Mouse (Mus musculus) limb, embryonic 12.5 days (tissue): ENCODE measurements around the gene Tbc1d4. TPM values are rescaled to one million over a fixed set of nuclear protein-coding genes. Genes with fewer than 3 reads are reported as not detected.

Experiments used
- ATAC-seq: fragments of 200-750 bp; cut with Nextera tagmentation; 2 replicates; pipeline ENCODE4 v1.8.0; 2017; ENCODE audit warnings: low read depth, moderate TSS enrichment; ENCODE audit not compliant: insufficient number of reproducible peaks, insufficient read depth, low FRiP score, low TSS enrichment
- H3K27ac ChIP-seq: fragments of 300-500 bp; sonication (generic); 2 replicates; pipeline ENCODE4 v1.5.1; 2016; ENCODE audit warnings: mild to moderate bottlenecking, moderate library complexity
- H3K27me3 ChIP-seq: fragments of 300-500 bp; sonication (generic); 2 replicates; pipeline ENCODE4 v1.6.1; 2016; ENCODE audit warnings: mild to moderate bottlenecking, moderate library complexity
- H3K36me3 ChIP-seq: fragments of 300-500 bp; sonication (generic); 2 replicates; pipeline ENCODE4 v1.6.1; 2016; ENCODE audit warnings: mild to moderate bottlenecking, moderate library complexity
- H3K4me1 ChIP-seq: fragments of 300-500 bp; sonication (generic); replicated peaks from 2 replicates; pipeline ENCODE4 v1.6.1; 2016
- H3K4me2 ChIP-seq: fragments of 300-500 bp; sonication (generic); 2 replicates; pipeline ENCODE4 v1.6.1; 2016; ENCODE audit warnings: mild to moderate bottlenecking, moderate library complexity
- H3K4me3 ChIP-seq: fragments of 300-500 bp; sonication (generic); replicated peaks from 2 replicates; pipeline ENCODE4 v1.5.1; 2016; ENCODE audit warnings: mild to moderate bottlenecking
- H3K9ac ChIP-seq: fragments of 300-500 bp; sonication (generic); replicated peaks from 2 replicates; pipeline ENCODE4 v1.6.1; 2016; ENCODE audit warnings: mild to moderate bottlenecking, moderate library complexity
- H3K9me3 ChIP-seq: fragments of 300-500 bp; sonication (generic); 2 replicates; pipeline ENCODE4 v1.6.1; 2016; ENCODE audit warnings: mild to moderate bottlenecking, moderate library complexity
- WGBS: fragments of 180-500 bp; shearing (Covaris S2); methylation state at CpG from one replicate; pipeline ENCODE4 v1.1.7; 2016; 5-methylcytosine and 5-hydroxymethylcytosine counted together
- polyA plus RNA-seq: library from polyadenylated mRNA; unstranded; fragments of >200 nt; fragmentation: Nextera tagmentation; extraction: Ambion mirVana; gene quantifications from 2 replicates; pipeline ENCODE4 v1.2.1, GENCODE M21; 2016

Gene Tbc1d4
- polyA plus RNA-seq, 1 experiment from 2014 or later = 10.7 TPM

DNA sequence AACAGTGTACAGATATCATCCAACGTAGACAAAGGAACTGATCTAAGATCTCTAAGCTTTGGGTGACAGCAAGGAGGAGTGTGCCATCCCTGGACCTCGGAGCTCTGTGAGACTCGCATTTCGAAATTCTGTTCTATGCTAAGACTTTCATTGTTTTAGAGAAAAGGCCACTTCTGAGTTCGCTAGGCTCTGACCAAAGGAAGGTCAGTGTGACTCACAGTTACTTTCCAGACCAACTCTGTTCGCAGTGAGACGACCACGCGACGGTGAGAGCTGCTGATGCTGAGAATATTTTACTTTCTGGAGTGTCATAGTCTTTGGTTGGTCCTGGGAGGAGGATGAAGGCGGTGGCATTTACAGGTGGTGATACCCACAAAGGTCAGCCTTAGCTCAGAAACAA is 142.5 kb downstream of the Tbc1d4 start:
- H3K9me3 ChIP-seq = no peaks in the 10 kb centered on the region
- H3K36me3 ChIP-seq = no peaks in the 10 kb centered on the region
- ATAC-seq = no peak
- H3K9ac ChIP-seq = no peak overlapping the region
- no peaks in the 10 kb centered on the region for H3K27me3 ChIP-seq
- 92% methylated on average over 11 of the region's 11 CpGs for WGBS
- no peak overlapping the region for H3K4me3 ChIP-seq
- H3K4me2 ChIP-seq = no peak overlapping the region
- H3K27ac ChIP-seq = no peak overlapping the region
- H3K4me1 ChIP-seq = peaks cover 15% of the 10 kb centered on the region

DNA sequence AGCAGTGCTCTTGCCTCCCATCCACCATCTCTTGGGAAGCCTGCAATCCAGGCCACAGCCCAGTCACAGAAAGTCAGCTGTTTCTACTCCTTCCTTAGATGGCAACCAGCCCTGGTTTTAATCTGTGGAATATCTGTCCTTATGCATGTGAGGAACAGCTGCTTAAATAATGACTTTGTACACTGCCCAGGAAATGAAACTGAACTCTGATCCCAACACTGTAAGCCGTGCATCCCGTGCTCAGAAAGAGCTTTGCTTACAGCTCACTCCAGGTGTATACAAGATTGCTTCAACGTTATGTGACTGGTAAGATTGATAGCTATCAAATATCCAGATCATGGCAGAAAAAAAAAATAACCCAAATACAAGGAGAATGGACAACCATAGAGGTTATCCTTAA is 143.1 kb downstream of the Tbc1d4 start:
- Histone ChIP-seq H3K36me3 (no peaks in the 10 kb centered on the region), H3K4me1 (peaks cover 15% of the 10 kb centered on the region), H3K27me3 (no peaks in the 10 kb centered on the region), H3K9me3 (no peaks in the 10 kb centered on the region), H3K9ac (no peak overlapping the region), H3K4me3 (no peak overlapping the region), H3K4me2 (no peak overlapping the region), H3K27ac (no peak overlapping the region)
- 63% methylated on average over 3 of the region's 3 CpGs for WGBS
- ATAC-seq = no peak

DNA sequence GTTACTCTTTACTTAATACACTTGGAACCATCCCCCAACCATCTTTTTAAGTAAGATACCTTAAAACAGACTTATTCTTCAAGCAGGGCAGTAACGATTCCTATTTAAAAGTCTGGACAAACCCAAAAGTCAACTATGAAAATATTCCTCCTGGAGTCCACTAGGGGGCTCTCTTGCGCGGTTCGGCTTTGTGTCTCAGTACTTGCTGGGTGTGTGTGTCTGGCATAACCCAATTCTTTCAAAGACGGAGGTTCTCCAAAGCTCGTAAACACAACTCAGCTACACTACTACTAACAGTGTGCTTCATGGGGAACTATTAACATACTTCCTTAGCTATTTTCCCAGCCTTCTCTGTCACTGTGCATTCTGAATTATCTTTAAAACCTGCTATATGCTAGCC is 148.2 kb downstream of the Tbc1d4 start:
- Histone ChIP-seq H3K4me1 (peaks cover 3% of the 10 kb centered on the region), H3K4me2 (no peak overlapping the region), H3K36me3 (no peaks in the 10 kb centered on the region), H3K27me3 (no peaks in the 10 kb centered on the region), H3K27ac (no peak overlapping the region), H3K9ac (no peak overlapping the region), H3K4me3 (no peak overlapping the region), H3K9me3 (no peaks in the 10 kb centered on the region)
- no peak for ATAC-seq
- WGBS = 16% methylated on average over 6 of the region's 6 CpGs

DNA sequence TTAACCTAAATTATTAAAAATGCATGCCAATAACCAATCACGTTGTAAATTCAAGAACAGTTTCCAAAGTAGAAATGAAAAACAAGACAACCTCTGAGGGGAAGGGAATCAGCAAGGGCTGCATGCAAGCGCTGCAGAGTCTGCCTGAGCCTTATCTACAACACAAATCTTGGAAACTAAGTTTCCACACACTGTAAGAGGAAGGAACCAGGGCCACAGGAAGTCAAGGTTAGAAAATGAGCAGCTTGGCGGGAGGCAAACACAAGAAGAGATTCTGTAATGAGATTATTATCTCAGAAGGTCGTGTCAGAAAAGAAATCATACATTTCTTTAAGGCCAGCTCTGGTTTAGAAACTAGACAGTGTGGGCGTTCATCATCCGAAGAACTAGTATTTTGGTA is 156.1 kb downstream of the Tbc1d4 start:
- H3K9me3 ChIP-seq = no peaks in the 10 kb centered on the region
- no peaks in the 10 kb centered on the region for H3K27me3 ChIP-seq
- no peaks in the 10 kb centered on the region for H3K4me1 ChIP-seq
- no peak overlapping the region for H3K27ac ChIP-seq
- H3K9ac ChIP-seq = no peak overlapping the region
- H3K36me3 ChIP-seq = 0 out of 2 replicates have a peak, but pooled peaks cover 4% of the 10 kb centered on the region
- H3K4me2 ChIP-seq = no peak overlapping the region
- WGBS = 83% methylated on average over 6 of the region's 6 CpGs
- no peak overlapping the region for H3K4me3 ChIP-seq
- ATAC-seq = no peak

DNA sequence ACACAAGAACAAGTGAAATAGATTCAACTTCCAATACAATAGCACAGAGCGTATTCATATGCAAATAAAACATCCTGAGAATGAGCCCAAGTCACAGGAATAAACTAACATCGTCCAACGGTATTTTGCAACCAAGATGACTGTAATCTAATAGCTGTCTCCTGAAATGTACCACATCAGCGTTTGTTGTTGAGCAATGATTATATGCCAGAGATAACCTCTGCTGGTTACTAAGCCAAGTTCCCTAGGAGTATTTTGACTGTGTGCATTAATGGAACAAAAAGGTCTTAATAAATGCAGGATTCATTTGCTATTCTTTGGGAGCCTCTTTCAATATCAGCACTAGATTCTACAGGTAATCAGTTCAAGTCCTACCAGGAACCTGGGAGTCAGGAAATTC is 161.1 kb downstream of the Tbc1d4 start:
- WGBS = 94% methylated on average over 4 of the region's 4 CpGs
- ATAC-seq = no peak
- no peaks in the 10 kb centered on the region for H3K4me1 ChIP-seq
- H3K36me3 ChIP-seq = peaks cover 4% of the 10 kb centered on the region; the same call in 1 of the 2 replicates
- H3K9ac ChIP-seq = no peak overlapping the region
- H3K27me3 ChIP-seq = no peaks in the 10 kb centered on the region
- H3K27ac ChIP-seq = no peak overlapping the region
- no peaks in the 10 kb centered on the region for H3K9me3 ChIP-seq
- no peak overlapping the region for H3K4me3 ChIP-seq
- H3K4me2 ChIP-seq = no peak overlapping the region

DNA sequence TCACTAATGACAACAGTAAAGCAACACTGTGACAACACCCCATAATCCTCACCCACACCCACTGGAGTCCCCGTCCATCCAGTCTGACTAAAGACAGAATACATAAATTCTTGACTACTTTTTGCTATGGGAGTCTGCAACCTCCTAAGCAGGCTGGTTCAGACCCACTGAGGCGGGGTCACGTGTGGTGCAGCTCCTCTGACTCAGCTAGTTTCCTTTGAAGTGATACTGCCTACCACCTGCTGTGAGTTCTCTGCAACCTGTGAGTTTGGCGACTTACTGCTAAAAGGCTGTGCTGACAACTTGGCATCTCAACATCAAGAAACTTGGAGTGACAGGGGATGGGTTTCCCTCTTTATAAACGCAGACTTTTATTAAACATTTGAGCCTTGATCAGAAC is 163.8 kb downstream of the Tbc1d4 start:
- Histone ChIP-seq H3K36me3 (no peaks in the 10 kb centered on the region; the same call in 1 of the 2 replicates), H3K4me3 (no peak overlapping the region), H3K27ac (no peak overlapping the region), H3K9me3 (no peaks in the 10 kb centered on the region), H3K4me2 (no peak overlapping the region), H3K9ac (no peak overlapping the region), H3K4me1 (no peaks in the 10 kb centered on the region), H3K27me3 (no peaks in the 10 kb centered on the region)
- no peak for ATAC-seq
- WGBS = 49% methylated on average over 5 of the region's 5 CpGs

DNA sequence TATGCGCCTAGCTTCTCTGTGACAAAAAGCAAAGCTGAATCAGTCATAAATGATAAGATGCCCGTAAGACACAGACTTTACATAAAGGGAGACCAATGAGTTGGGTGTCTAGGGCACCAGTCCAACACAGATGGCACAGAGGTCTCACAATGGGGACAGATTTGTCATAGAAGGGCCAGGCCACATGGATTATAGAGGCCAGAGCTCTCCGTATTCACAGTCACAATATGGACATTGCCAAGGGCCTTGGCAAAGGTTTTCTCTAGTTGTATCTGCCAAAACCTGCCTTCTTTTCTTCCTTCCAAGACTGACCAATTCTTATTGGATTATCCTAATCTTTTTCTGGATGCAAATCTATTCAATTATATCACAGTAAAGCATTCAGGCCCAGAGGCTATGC is 171.1 kb downstream of the Tbc1d4 start:
- no peaks in the 10 kb centered on the region for H3K4me1 ChIP-seq
- no peaks in the 10 kb centered on the region for H3K27me3 ChIP-seq
- no peaks in the 10 kb centered on the region for H3K36me3 ChIP-seq
- H3K4me3 ChIP-seq = no peak overlapping the region
- no peaks in the 10 kb centered on the region for H3K9me3 ChIP-seq
- H3K9ac ChIP-seq = no peak overlapping the region
- H3K4me2 ChIP-seq = no peak overlapping the region
- whole genome bisulfite sequencing = 98% methylated on average over 3 of the region's 3 CpGs
- H3K27ac ChIP-seq = no peak overlapping the region
- no peak for ATAC-seq

DNA sequence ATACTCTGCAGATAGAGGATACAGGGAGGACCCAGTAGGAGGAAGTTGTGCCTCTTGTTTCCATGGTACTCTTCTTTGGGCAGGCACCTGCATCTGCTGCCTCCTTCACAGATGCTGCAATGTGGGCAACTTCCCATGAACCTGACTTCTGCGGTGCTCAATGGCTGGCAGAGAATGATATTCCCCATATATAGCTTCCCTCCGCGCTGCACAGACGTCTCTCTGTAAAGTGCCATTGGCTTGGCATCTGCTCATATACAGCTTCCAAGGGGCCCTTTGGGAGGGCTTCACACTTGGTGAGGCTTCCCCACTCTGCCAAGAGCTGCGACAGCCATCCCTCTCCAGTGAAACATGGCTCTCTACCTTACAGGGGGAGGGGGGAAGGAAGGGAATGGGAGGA is 178.5 kb downstream of the Tbc1d4 start:
- 82% methylated on average over 5 of the region's 5 CpGs for WGBS
- no peak for ATAC-seq

DNA sequence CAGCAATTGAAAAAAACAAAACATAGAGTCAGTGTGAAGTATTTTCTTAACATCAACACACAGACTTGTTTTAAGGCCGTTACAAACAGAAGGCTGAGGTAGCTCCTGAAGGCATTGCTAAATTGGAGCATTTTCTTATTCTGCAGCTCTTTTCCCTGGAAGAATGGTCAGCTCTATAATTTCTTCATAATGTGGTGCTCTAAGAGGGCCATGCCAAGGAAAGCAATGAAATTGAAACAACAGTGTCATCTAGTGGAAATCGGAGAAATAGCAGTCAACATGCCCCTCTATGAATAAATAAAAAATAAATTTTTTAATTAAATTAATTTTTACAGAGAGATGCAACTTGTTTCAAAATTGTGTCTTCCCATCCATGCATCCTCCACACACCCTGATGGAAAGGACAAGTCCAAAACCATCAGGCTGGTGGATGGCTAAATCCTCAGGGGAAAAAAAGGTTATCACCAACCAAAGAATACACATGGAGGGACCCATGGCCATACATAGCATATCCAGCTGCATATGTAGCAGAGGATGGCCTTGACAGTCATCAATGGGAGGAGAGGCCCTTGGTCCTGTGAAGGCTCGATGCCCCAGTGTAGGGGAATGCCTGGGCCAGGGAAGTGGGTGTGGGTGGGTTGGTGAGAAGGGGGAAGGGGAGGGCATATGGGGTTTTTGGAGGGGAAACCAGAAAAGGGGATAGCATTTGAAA is 180.0 kb downstream of the Tbc1d4 start:
- H3K4me3 ChIP-seq = no peak overlapping the region
- ATAC-seq = no peak
- H3K4me1 ChIP-seq = no peaks in the 10 kb centered on the region
- 32% methylated on average over 3 of the region's 3 CpGs for WGBS
- no peak overlapping the region for H3K9ac ChIP-seq
- H3K27me3 ChIP-seq = no peaks in the 10 kb centered on the region
- H3K36me3 ChIP-seq = no peaks in the 10 kb centered on the region
- no peak overlapping the region for H3K27ac ChIP-seq
- H3K9me3 ChIP-seq = no peaks in the 10 kb centered on the region
- no peak overlapping the region for H3K4me2 ChIP-seq

More for the DNA sequence above, 178.5 kb downstream of the Tbc1d4 start:
- H3K4me1 ChIP-seq = no peaks in the 10 kb centered on the region
- no peak overlapping the region for H3K4me2 ChIP-seq
- no peaks in the 10 kb centered on the region for H3K36me3 ChIP-seq
- H3K27ac ChIP-seq = no peak overlapping the region
- no peak overlapping the region for H3K9ac ChIP-seq
- H3K27me3 ChIP-seq = no peaks in the 10 kb centered on the region
- no peak overlapping the region for H3K4me3 ChIP-seq
- no peaks in the 10 kb centered on the region for H3K9me3 ChIP-seq

DNA sequence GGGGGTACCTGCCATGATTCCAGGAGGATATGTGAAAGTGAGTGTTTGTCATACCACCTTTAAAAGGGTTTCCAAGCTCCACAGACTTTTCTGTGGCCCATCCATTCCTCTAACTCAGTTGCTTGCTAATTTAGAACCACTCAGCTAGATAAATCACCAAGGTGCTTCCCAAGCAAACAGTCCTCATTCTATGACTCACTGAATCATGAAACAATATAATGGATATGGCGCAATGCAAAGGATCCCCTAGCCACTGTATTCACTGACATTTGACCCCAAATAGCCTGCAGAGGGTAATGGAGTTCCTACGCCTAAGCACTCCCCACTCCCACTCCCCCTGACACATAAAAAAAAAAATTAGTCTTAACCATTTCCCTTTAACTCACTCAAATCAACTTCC is 191.3 kb downstream of the Tbc1d4 start:
- no peak for ATAC-seq
- Histone ChIP-seq H3K27ac (no peak overlapping the region), H3K27me3 (no peaks in the 10 kb centered on the region), H3K9ac (no peak overlapping the region), H3K4me1 (no peaks in the 10 kb centered on the region), H3K9me3 (peaks cover 5% of the 10 kb centered on the region; the same call in 1 of the 2 replicates), H3K4me2 (no peak overlapping the region), H3K36me3 (no peaks in the 10 kb centered on the region), H3K4me3 (no peak overlapping the region)
- WGBS = 72% methylated on average over 2 of the region's 2 CpGs
